Mouse (Mus musculus): Measurements from ENCODE around the gene Tbc1d10c. TPM values are rescaled to one million over a fixed set of nuclear protein-coding genes. Genes with fewer than 3 reads are reported as not detected.

Tbc1d10c gene
- total and polyA plus RNA-seq, 3 experiments, result 12.8 to 36.0 (median 21.9) TPM

DNA sequence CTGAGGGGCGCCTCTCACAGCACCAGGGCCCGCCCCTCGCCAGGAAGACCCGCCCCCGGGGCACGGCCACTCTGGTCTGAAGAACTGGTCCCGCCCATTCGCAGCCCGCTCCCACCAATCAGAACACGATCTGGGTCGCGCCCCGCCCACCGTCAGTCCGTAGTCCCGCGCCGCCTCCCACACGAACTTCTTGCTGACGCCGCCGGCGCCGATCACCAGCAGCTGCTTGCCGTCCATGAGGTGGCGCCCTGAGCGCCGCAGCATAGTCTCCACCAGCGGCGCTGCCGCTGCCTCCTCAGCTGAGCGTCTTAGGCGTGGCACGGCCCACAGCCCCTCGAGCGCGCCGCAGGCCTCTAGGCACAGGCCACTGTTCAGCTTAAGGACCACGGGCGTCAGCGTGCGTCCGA, 21.7 kb downstream of the Tbc1d10c start:
- peaks cover 39% of the 10 kb centered on the region for H3K4me1 ChIP-seq (ENCODE audit: insufficient read depth, low read depth, low read length)
- ATAC-seq (ENCODE audit: extremely low read depth, insufficient number of reproducible peaks, low FRiP score, poor library complexity, severe bottlenecking) (peak; percentile 97), DNase-seq (ENCODE audit: low spot score) (peak; percentile 99)
- peak overlapping the region; percentile 70 for H3K4me3 ChIP-seq (ENCODE audit: low read depth, low read length)
- no peaks in the 10 kb centered on the region for H3K9me3 ChIP-seq (replicated peaks)
- H3K36me3 ChIP-seq (replicated peaks), result no peaks in the 10 kb centered on the region
- TF ChIP-seq CTCF (IDR thresholded peaks at IDR 0.05; ENCODE audit: low read depth, low read length) (0 out of 2 replicates have a peak, but pooled peaks have one; percentile 18), GATA1 (IDR thresholded peaks at IDR 0.05; ENCODE audit: borderline replicate concordance, low read length) (no peak)
- peaks cover 34% of the 10 kb centered on the region for H3K27me3 ChIP-seq (ENCODE audit: insufficient read depth, low read length)

DNA sequence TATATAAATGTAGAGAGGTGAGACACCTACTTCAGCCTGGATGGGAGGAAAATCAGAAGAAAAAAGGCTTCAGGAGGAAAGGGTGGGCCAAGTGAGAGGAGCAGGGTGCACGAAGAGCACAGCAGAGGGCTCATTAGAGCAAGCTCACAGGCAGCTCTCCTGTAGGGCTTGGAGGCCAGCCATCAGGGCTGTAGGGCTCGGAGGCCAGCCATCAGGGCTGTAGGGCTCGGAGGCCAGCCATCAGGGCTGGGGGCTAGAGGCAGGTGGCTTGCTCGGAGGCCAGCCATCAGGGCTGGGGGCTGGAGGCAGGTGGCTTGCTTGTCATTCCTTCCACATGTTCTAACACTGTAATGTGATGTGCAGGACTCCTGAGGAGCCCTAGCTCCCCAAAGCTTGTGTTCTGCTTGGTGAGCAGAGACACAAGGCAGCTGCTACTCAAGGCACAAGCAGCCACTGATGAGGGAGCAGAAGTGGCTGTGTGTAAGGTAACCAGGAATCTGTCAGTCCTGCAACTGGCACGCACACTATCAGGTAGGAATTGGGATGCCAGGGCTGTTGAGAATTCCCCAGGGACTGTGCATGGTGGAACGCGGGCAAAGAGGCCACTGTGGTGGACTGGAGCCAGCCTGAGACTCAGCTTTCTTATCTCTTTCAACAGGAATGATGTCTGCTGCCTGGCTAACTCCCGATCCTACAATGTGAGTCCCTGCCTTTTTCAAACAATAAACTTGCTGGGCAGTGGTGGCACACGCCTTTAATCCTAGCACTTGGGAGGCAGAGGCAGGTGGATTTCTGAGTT, 24.2 kb downstream of the Tbc1d10c start:
- DNase-seq (ENCODE audit: low spot score) (no peak), ATAC-seq (ENCODE audit: extremely low read depth, insufficient number of reproducible peaks, low FRiP score, poor library complexity, severe bottlenecking) (no peak)
- TF ChIP-seq GATA1 (IDR thresholded peaks at IDR 0.05; ENCODE audit: borderline replicate concordance, low read length) (no peak), CTCF (IDR thresholded peaks at IDR 0.05; ENCODE audit: low read depth, low read length) (no peak), POLR2AphosphoS5 (IDR thresholded peaks at IDR 0.05; ENCODE audit: insufficient replicate concordance, low read depth, low read length) (no peak), TAL1 (conservative IDR thresholded peaks at IDR 0.05; ENCODE audit: low read depth, low read length) (no peak), GATA2 (IDR thresholded peaks at IDR 0.05; ENCODE audit: borderline replicate concordance, low read depth, low read length) (no peak)
- Histone ChIP-seq H3K9me3 (replicated peaks) (no peaks in the 10 kb centered on the region), H3K4me3 (ENCODE audit: low read depth, low read length) (no peak overlapping the region), H3K27me3 (ENCODE audit: insufficient read depth, low read length) (peaks cover 13% of the 10 kb centered on the region), H3K36me3 (replicated peaks) (peaks cover 4% of the 10 kb centered on the region), H3K4me1 (ENCODE audit: insufficient read depth, low read depth, low read length) (peaks cover 55% of the 10 kb centered on the region)

DNA sequence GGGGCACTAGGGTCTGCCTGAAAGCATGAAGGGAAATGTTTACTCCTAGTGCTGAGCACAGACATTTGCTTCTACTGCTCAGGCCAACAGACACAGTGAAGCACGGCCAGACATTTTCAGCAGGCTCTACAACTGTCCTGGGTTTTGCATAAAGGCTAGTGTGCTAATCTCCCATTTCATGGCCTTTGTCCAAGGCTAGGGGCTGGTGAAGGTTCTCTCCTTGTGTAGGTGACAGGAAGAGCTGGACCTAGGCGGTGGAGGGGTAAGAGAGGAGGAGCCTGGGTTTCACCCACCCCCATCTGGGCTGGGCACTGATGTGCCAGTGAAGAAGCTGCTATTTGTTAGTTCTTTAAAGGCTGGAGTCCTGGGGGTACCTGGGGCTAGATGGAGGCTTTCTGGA, 26.4 kb downstream of the Tbc1d10c start:
- DNase-seq (ENCODE audit: low spot score), result no peak
- H3K4me3 ChIP-seq (ENCODE audit: low read depth, low read length), result no peak overlapping the region
- no peaks in the 10 kb centered on the region; the same call in 1 of the 2 replicates for H3K27me3 ChIP-seq (ENCODE audit: insufficient read depth, low read length)
- H3K36me3 ChIP-seq (replicated peaks), result peaks cover 24% of the 10 kb centered on the region
- H3K4me1 ChIP-seq (ENCODE audit: insufficient read depth, low read depth, low read length), result peaks cover 47% of the 10 kb centered on the region
- no peaks in the 10 kb centered on the region for H3K9me3 ChIP-seq (replicated peaks)
- ATAC-seq (ENCODE audit: extremely low read depth, insufficient number of reproducible peaks, low FRiP score, poor library complexity, severe bottlenecking), result no peak
- TF ChIP-seq GATA2 (IDR thresholded peaks at IDR 0.05; ENCODE audit: borderline replicate concordance, low read depth, low read length) (no peak), POLR2AphosphoS5 (IDR thresholded peaks at IDR 0.05; ENCODE audit: insufficient replicate concordance, low read depth, low read length) (no peak), CTCF (IDR thresholded peaks at IDR 0.05; ENCODE audit: low read depth, low read length) (no peak), GATA1 (IDR thresholded peaks at IDR 0.05; ENCODE audit: borderline replicate concordance, low read length) (no peak), TAL1 (conservative IDR thresholded peaks at IDR 0.05; ENCODE audit: low read depth, low read length) (no peak)

DNA sequence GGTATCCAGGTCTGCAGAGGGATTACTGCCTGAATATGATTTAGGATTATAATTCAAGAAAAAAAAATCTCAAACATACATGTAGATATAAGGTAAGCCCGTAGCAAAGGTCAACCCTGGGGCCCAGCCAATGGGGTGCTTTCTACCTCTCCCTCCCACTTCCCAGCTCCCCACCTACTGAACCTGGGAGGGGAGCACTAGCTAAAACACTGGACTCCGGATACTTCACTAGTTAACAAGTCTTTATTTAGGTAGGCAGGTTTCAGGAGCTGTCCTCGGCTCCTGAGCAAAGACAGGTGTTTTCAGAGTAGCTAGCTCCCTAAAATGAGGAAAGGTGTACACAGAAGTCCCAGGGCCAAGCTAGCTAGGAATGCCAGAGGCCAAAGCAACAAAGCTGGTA, 27.0 kb downstream of the Tbc1d10c start:
- Histone ChIP-seq H3K4me3 (ENCODE audit: low read depth, low read length) (no peak overlapping the region), H3K9me3 (replicated peaks) (no peaks in the 10 kb centered on the region), H3K4me1 (ENCODE audit: insufficient read depth, low read depth, low read length) (peaks cover 44% of the 10 kb centered on the region), H3K36me3 (replicated peaks) (peaks cover 30% of the 10 kb centered on the region), H3K27me3 (ENCODE audit: insufficient read depth, low read length) (no peaks in the 10 kb centered on the region; the same call in 1 of the 2 replicates)
- ATAC-seq (ENCODE audit: extremely low read depth, insufficient number of reproducible peaks, low FRiP score, poor library complexity, severe bottlenecking) (no peak), DNase-seq (ENCODE audit: low spot score) (no peak)
- TF ChIP-seq GATA1 (IDR thresholded peaks at IDR 0.05; ENCODE audit: borderline replicate concordance, low read length) (no peak), GATA2 (IDR thresholded peaks at IDR 0.05; ENCODE audit: borderline replicate concordance, low read depth, low read length) (no peak), TAL1 (conservative IDR thresholded peaks at IDR 0.05; ENCODE audit: low read depth, low read length) (no peak), POLR2AphosphoS5 (IDR thresholded peaks at IDR 0.05; ENCODE audit: insufficient replicate concordance, low read depth, low read length) (no peak), CTCF (IDR thresholded peaks at IDR 0.05; ENCODE audit: low read depth, low read length) (no peak)

- H3K36me3 ChIP-seq (replicated peaks), result peaks cover 36% of the 10 kb centered on the region
- peak overlapping the region; percentile 77 for H3K4me3 ChIP-seq (ENCODE audit: low read depth, low read length)
- no peaks in the 10 kb centered on the region for H3K9me3 ChIP-seq (replicated peaks)
- ATAC-seq (ENCODE audit: extremely low read depth, insufficient number of reproducible peaks, low FRiP score, poor library complexity, severe bottlenecking) (no peak), DNase-seq (ENCODE audit: low spot score) (no peak)
- TF ChIP-seq CTCF (IDR thresholded peaks at IDR 0.05; ENCODE audit: low read depth, low read length), result no peak
- TF ChIP-seq GATA2 (IDR thresholded peaks at IDR 0.05; ENCODE audit: borderline replicate concordance, low read depth, low read length), result no peak
- no peak for TF ChIP-seq TAL1 (conservative IDR thresholded peaks at IDR 0.05; ENCODE audit: low read depth, low read length)
- no peak for TF ChIP-seq GATA1 (IDR thresholded peaks at IDR 0.05; ENCODE audit: borderline replicate concordance, low read length)
- TF ChIP-seq POLR2AphosphoS5 (IDR thresholded peaks at IDR 0.05; ENCODE audit: insufficient replicate concordance, low read depth, low read length), result no peak
- H3K4me1 ChIP-seq (ENCODE audit: insufficient read depth, low read depth, low read length), result peaks cover 44% of the 10 kb centered on the region
- H3K27me3 ChIP-seq (ENCODE audit: insufficient read depth, low read length), result no peaks in the 10 kb centered on the region; the same call in 1 of the 2 replicates
Observed at GRCm38 (mm10) chr19:4163543-4163887, 27.6 kb downstream of the Tbc1d10c start.

DNA sequence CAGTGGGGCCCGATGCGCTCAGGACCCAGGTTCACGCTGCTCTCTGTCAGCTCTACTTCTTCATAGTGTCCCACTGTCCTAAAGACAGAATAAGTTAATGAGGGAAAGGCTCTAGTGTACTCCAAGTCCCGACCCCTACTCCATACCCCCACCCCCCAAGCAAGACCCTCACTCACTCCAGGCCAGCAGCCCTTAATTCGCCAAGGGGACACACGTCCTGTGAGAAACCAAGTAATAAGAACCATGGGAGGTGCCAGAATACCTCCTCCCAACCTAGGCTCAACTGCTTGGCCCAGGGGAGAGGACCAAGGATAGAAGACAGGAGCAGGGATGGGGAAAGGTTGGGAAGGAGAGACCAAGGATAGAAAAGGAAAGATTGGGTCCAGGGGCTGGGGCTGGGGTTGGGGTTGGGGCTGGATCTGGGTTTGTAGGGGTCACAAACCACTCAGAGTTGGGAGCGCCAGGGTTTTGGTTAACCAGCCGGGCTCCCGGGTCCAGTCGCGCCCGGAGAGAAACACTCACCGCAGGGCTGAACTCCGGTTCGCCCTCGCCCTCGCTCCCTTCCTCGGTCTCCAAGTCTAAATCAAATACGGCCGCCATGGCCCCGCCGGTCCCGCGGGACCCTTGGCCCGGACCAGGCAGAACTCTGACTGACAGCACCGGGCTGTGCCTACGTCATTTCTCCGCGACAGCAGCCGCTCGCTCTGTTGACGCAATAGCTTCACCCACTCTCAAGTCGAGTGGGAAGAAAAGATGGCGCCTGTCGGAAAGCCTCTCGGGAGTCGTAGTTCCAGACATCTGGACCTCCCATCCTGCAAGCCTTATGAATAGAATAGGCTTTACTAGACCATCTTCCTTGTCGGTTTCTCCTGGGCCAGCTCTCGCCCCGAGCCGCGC, 28.2 kb downstream of the Tbc1d10c start, which contains the start of gene Rps6kb2:
TSS of gene Rps6kb2 (minus strand) at position 709 of the 897 bp plus-strand sequence.
- TF ChIP-seq POLR2AphosphoS5 (IDR thresholded peaks at IDR 0.05; ENCODE audit: insufficient replicate concordance, low read depth, low read length) (no peak), CTCF (IDR thresholded peaks at IDR 0.05; ENCODE audit: low read depth, low read length) (no peak), TAL1 (conservative IDR thresholded peaks at IDR 0.05; ENCODE audit: low read depth, low read length) (no peak), GATA1 (IDR thresholded peaks at IDR 0.05; ENCODE audit: borderline replicate concordance, low read length) (no peak), GATA2 (IDR thresholded peaks at IDR 0.05; ENCODE audit: borderline replicate concordance, low read depth, low read length) (no peak)
- peaks cover 42% of the 10 kb centered on the region for H3K36me3 ChIP-seq (replicated peaks)

More for the DNA sequence above, 28.2 kb downstream of the Tbc1d10c start, which contains the start of gene Rps6kb2:
- H3K9me3 ChIP-seq (replicated peaks), result no peaks in the 10 kb centered on the region
- peak; percentile 80 for ATAC-seq (ENCODE audit: extremely low read depth, insufficient number of reproducible peaks, low FRiP score, poor library complexity, severe bottlenecking)
- no peaks in the 10 kb centered on the region; the same call in 1 of the 2 replicates for H3K27me3 ChIP-seq (ENCODE audit: insufficient read depth, low read length)
- H3K4me3 ChIP-seq (ENCODE audit: low read depth, low read length), result peak within 1 kb of the TSS; percentile 77
- DNase-seq (ENCODE audit: low spot score), result peak; percentile 77
- peaks cover 44% of the 10 kb centered on the region for H3K4me1 ChIP-seq (ENCODE audit: insufficient read depth, low read depth, low read length)

Data from G1E (cell line).